Mouse (Mus musculus) thymus, postnatal 14 days (tissue): Measurements from ENCODE around the gene Gm47189.
"Not testable (repeated sequence)": the region's sequence is repeated elsewhere in the genome, so short reads cannot be mapped to it uniquely, and the experiment has no call there.

ENCODE experiments used
- DNase-seq: peaks from one replicate; pipeline ENCODE4 v3.0.0; 2021

Gene Gm47189

GRCm38 (mm10) chr14:41772341-41772740, at the start of gene Gm47189:
TSS of gene Gm47189 (minus strand) at chr14:41772441.
- not testable (repeated sequence) for DNase-seq

GRCm38 (mm10) chr14:41755931-41756330, 16.3 kb downstream of the Gm47189 start:
- not testable (repeated sequence) for DNase-seq

- not testable (repeated sequence) for DNase-seq
These were observed 21.7 kb downstream of the Gm47189 start, which contains the start of gene Gm7929 for GRCm38 (mm10) chr14:41750514-41750913. TSS of gene Gm7929 (minus strand) at chr14:41750614.

GRCm38 (mm10) chr14:41723437-41723836, 48.8 kb downstream of the Gm47189 start:
- not testable (repeated sequence) for DNase-seq

- not testable (repeated sequence) for DNase-seq
These were observed 55.1 kb downstream of the Gm47189 start for GRCm38 (mm10) chr14:41717180-41717579.
